Mouse (Mus musculus) small intestine, adult 2 months (tissue): ENCODE measurements at regions not wholly inside any gene's neighbourhood (a gene's known extent, or its start where the extent isn't known, plus 50 kb on each side); places are given as distances from the start of the nearest gene placed in this dataset.
A peak's percentile ranks its signal among the peaks of the same experiment; 100 is the strongest.
"Not testable (repeated sequence)": the region's sequence is repeated elsewhere in the genome, so short reads cannot be mapped to it uniquely, and the experiment has no call there.

Experiments used
- H3K27ac ChIP-seq: fragments of 200-500 bp; 2 replicates; pipeline ENCODE4 v1.5.1; 2012; ENCODE audit warnings: low read depth, low read length, control low read depth, inconsistent platforms; ENCODE audit not compliant: insufficient read depth
- H3K27me3 ChIP-seq: fragments of 200-500 bp; 2 replicates; pipeline ENCODE4 v1.6.1; 2012; ENCODE audit warnings: mild to moderate bottlenecking, moderate library complexity, low read length, inconsistent platforms; ENCODE audit not compliant: control insufficient read depth, insufficient read depth
- H3K36me3 ChIP-seq: fragments of 200-500 bp; 2 replicates; pipeline ENCODE4 v1.6.1; 2012; ENCODE audit warnings: mild to moderate bottlenecking, low read length, control low read depth, inconsistent platforms; ENCODE audit not compliant: control insufficient read depth, insufficient read depth
- H3K4me1 ChIP-seq: fragments of 200-500 bp; 2 replicates; pipeline ENCODE4 v1.6.1; 2012; ENCODE audit warnings: low read length, inconsistent platforms, mixed read lengths; ENCODE audit not compliant: control insufficient read depth, insufficient read depth, insufficient read length
- H3K4me3 ChIP-seq: fragments of 200-500 bp; 2 replicates; pipeline ENCODE4 v1.5.1; 2012; ENCODE audit warnings: low read depth, mild to moderate bottlenecking, control low read depth, inconsistent platforms, low read length, moderate library complexity
- CTCF ChIP-seq: fragments of 200-500 bp; IDR thresholded peaks from 2 replicates; pipeline ENCODE4 v1.5.1; 2012; ENCODE audit warnings: low read depth, mild to moderate bottlenecking, control low read depth, inconsistent platforms, low read length, moderate library complexity, mixed read lengths; ENCODE audit not compliant: insufficient replicate concordance, insufficient read length; ENCODE audit errors: extremely low read depth
- POLR2A ChIP-seq: fragments of 200-500 bp; IDR thresholded peaks from 2 replicates; pipeline ENCODE4 v1.6.1; 2012; ENCODE audit warnings: low read depth, mild to moderate bottlenecking, control low read depth, inconsistent platforms, low read length, moderate library complexity
- WGBS: fragments of 180-500 bp; shearing (Covaris S2); methylation state at CpG from one replicate; pipeline ENCODE4 v1.1.7; 2018; 5-methylcytosine and 5-hydroxymethylcytosine counted together

DNA sequence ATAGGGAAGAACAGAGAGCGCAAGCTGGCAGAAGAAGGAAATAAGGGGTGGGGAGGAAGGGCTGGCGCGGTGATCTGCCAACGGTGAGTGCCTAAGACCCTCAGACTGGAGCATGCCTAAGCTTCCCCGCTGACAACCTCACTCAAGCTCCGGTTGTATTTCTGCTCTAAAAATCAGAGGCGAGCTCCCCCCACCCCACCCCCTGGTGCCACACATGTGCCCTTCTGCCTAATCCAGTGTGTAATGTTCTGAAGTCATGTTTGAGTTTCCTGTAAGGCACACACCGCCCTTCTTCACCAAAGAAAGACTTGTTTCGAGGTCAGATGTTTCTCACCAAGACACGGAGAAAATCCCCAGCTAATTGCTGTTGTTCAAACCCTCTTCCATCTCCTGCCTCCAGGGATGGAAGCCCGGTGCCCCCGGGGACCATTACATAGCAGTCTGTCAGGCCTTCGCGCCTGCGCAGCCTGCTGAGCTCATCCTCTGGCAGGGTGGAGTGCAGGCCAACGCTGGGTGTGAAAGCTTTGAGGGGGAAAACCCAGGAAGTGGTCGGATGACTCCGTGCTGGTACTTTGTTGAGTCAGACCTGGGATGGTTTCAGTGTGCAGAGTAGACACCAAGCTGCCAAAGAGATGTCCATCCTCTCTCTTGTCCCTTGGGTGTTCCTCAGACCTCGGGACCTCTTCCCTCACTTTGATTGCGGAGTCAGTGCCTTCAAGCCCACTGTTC lies 120.7 kb upstream of the Sox5 start:
- H3K27ac ChIP-seq = no peak overlapping the region
- H3K4me1 ChIP-seq = peaks cover 2% of the 10 kb centered on the region
- WGBS = 72% methylated on average over 20 of the region's 20 CpGs
- H3K27me3 ChIP-seq = no peaks in the 10 kb centered on the region; the same call in 1 of the 2 replicates
- 0 out of 2 replicates have a peak overlapping the region, but pooled peaks have one; percentile 5 for H3K4me3 ChIP-seq
- no peak for TF ChIP-seq CTCF
- H3K36me3 ChIP-seq = no peaks in the 10 kb centered on the region

DNA sequence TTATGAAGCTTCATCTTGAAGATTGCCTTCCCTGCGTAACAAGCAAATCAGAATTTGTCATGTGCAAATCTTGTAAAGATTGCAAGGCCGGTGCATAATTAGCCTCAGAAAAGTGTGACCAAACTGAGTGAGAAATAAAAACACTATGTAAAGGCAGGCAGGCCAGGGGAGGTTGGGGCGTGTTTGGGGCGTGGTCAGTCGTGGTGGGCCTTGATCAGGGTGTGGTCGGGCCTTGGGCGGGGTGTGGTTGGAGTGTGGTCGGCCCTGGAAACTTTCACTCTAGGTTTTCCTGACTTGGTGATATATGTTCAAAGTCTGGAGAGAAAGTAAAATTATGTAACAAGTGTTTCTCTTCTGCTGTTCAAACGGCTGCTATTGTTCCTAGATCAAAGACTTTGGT lies 120.0 kb upstream of the Sox5 start:
- Histone ChIP-seq H3K27ac (no peak overlapping the region), H3K36me3 (no peaks in the 10 kb centered on the region)
- 26% methylated on average over 9 of the region's 9 CpGs for WGBS

DNA sequence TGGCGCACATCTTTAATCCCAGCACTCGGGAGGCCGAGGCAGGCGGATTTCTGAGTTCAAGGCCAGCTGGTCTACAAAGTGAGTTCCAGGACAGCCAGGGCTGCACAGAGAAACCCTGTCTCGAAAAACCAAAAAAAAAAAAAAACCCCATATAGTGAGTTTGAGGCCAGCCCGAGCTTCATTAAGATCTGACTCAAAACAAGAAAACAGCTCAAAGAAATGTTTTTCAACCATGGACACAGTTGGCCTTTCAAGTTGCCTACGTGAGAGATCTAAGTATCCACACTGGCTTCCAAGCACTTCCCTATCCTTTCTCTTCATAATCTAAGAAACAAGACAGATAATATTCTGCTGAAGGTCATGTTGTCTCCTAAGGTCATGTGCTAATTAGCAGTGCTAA lies 119.1 kb upstream of the Sox5 start:
- not testable (repeated sequence) for H3K27me3 ChIP-seq, H3K36me3 ChIP-seq, H3K27ac ChIP-seq, H3K4me3 ChIP-seq, H3K4me1 ChIP-seq
- 88% methylated on average over 7 of the region's 7 CpGs for WGBS

More for the DNA sequence above, 120.0 kb upstream of the Sox5 start:
- Histone ChIP-seq H3K4me1 (peaks cover 2% of the 10 kb centered on the region), H3K4me3 (no peak overlapping the region), H3K27me3 (no peaks in the 10 kb centered on the region; the same call in 1 of the 2 replicates)
- no peak for TF ChIP-seq CTCF
- TF ChIP-seq POLR2A = no peak

DNA sequence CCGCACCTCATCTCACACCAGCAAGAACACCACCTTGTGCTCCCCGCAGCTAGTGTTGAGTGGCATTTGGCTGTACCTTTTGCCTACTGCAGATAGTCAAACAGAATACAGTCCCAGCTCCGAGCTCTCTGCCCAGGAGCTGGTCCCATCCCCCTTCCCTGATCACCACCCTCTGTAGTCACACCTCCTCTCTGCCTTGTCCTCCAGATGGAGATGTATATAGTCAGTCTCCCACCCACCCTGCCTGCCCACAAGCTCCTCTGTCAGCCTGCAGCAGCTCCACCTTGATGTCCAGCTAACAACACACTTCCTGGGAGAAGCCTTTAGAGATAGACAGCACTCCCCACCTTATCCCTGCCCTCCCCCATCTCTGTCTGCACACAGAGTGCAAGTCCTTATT lies 115.7 kb upstream of the Sox5 start:
- H3K27ac ChIP-seq = no peak overlapping the region
- no peak overlapping the region for H3K4me3 ChIP-seq
- H3K36me3 ChIP-seq = no peaks in the 10 kb centered on the region
- no peaks in the 10 kb centered on the region for H3K27me3 ChIP-seq
- WGBS = 70% methylated on average over 3 of the region's 3 CpGs
- TF ChIP-seq POLR2A (no peak), CTCF (no peak)
- H3K4me1 ChIP-seq = peaks cover 2% of the 10 kb centered on the region

DNA sequence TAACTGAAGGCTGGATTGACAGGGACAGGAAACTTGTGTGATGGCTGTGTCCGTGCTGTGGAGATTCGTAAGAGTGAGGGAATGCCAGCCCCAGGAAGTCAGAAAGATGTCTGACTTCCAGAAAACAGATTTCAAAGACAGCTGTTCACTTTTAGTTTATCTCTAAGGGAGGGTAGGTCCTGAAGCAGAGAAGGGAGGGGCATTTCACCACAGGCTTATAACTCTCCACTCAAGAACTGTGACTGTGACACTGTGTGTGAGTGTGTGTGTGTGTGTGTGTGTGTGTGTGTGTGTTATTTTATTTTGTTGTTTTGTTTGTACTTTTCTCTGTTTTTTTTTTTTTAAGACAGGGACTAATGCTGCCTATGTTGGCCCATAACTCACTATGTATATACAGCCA lies 109.1 kb upstream of the Sox5 start:
- H3K27me3 ChIP-seq = no peaks in the 10 kb centered on the region
- no peak overlapping the region for H3K4me3 ChIP-seq
- no peaks in the 10 kb centered on the region for H3K4me1 ChIP-seq
- H3K27ac ChIP-seq = no peak overlapping the region
- no peaks in the 10 kb centered on the region for H3K36me3 ChIP-seq
- 62% methylated on average over 2 of the region's 2 CpGs for WGBS
- TF ChIP-seq CTCF (no peak), POLR2A (no peak)

DNA sequence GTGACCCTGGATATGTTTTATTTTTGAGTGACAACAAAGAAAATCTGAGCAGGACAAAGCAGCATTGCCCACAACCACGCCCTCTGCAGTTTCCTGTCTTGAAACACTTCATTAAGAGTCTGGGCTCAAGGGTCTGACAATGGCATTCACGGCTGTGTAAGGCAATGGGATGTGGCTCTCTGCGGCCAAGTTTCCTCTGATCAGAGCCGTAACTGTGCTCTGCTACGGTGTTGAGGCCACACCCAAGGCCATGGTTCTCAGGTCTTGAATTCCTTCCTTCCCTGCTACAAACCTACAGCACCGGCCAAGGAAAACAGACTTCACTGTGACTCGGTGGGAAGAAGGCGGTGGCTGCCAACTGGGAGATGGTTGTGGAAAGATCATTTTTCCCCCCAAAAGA lies 108.4 kb upstream of the Sox5 start:
- TF ChIP-seq CTCF = no peak
- no peak for TF ChIP-seq POLR2A
- H3K4me1 ChIP-seq = no peaks in the 10 kb centered on the region
- H3K36me3 ChIP-seq = no peaks in the 10 kb centered on the region
- H3K27me3 ChIP-seq = no peaks in the 10 kb centered on the region
- WGBS = 40% methylated on average over 8 of the region's 8 CpGs
- no peak overlapping the region for H3K4me3 ChIP-seq
- H3K27ac ChIP-seq = no peak overlapping the region

DNA sequence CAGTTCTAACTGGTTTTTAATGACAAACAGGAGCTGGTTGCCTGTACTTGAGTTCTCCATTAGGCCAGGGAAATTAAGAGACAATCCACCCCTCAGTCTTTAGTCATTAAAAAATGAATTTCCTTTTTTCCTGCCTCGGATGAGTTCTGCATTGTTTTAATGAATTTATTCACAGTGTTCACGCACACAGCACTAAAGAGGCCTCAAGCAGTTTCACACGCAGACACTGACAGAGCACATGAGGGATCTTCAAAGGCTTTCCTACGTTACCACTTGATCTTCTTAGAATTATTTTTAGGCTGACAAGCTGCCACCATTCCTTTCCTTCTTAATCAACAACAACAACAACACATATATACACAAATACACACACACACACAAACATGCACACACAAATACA lies 101.3 kb upstream of the Sox5 start:
- H3K27me3 ChIP-seq = no peaks in the 10 kb centered on the region
- no peaks in the 10 kb centered on the region for H3K36me3 ChIP-seq
- TF ChIP-seq POLR2A = no peak
- TF ChIP-seq CTCF = no peak
- H3K27ac ChIP-seq = no peak overlapping the region
- no peak overlapping the region for H3K4me3 ChIP-seq
- WGBS = 77% methylated on average over 4 of the region's 4 CpGs
- H3K4me1 ChIP-seq = no peaks in the 10 kb centered on the region

DNA sequence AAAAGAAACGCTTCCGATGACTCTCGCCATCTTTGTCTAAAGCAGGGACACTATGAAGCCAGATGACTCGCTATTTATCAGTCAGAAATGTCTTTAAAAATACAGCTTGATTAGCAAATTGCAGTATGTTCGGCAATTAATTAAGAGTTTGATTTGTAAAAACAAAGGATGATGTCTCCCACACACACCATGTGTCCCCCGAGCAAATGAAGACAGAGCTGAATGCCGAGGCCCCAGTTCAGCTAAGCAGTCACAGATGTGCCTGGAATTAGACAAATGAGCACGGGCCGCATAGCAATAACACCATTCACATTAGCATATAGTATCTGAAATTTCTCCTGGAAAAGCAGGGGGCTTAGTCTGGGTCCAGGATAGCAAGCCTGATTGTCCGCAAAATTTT lies 98.3 kb upstream of the Sox5 start:
- Histone ChIP-seq H3K4me3 (no peak overlapping the region), H3K27me3 (no peaks in the 10 kb centered on the region), H3K36me3 (no peaks in the 10 kb centered on the region), H3K4me1 (no peaks in the 10 kb centered on the region), H3K27ac (no peak overlapping the region)
- no peak for TF ChIP-seq CTCF
- 90% methylated on average over 10 of the region's 10 CpGs for WGBS
